Mouse (Mus musculus): ENCODE results near the gene Usp40. TPM values are rescaled to one million over a fixed set of nuclear protein-coding genes. Genes with fewer than 3 reads are reported as not detected.

Usp40 gene
- polyA plus RNA-seq, 1 experiment from 2014 or later: 31.2 TPM

GRCm38 (mm10) chr1:87959998-87960431 is 48.3 kb downstream of the Usp40 start:
- Histone ChIP-seq H3K4me2 (replicated peaks; ENCODE audit: low read depth, low read length) (no peak overlapping the region), H3K27ac (ENCODE audit: low read depth, low read length) (no peak overlapping the region), H3K27me3 (ENCODE audit: control insufficient read depth, insufficient read depth, low read length) (no peaks in the 10 kb centered on the region), H3K9me3 (ENCODE audit: control insufficient read depth, low read length) (no peaks in the 10 kb centered on the region), H3K4me3 (ENCODE audit: low read depth, low read length) (no peak overlapping the region), H3K9ac (ENCODE audit: low read depth, low read length) (no peak overlapping the region), H3K36me3 (ENCODE audit: control insufficient read depth, insufficient read depth, low read length) (peaks cover 10% of the 10 kb centered on the region; the same call in 1 of the 2 replicates), H3K4me1 (replicated peaks; ENCODE audit: control insufficient read depth, insufficient read depth, low read length) (no peaks in the 10 kb centered on the region)
- ATAC-seq (ENCODE audit: low FRiP score): no peak
- WGBS: 35% methylated on average over 4 of the region's 4 CpGs
- no peak for DNase-seq (ENCODE audit: low spot score)

- Histone ChIP-seq H3K36me3 (ENCODE audit: control insufficient read depth, insufficient read depth, low read length) (peaks cover 9% of the 10 kb centered on the region; the same call in 1 of the 2 replicates), H3K4me2 (replicated peaks; ENCODE audit: low read depth, low read length) (no peak overlapping the region), H3K4me3 (ENCODE audit: low read depth, low read length) (no peak overlapping the region), H3K9me3 (ENCODE audit: control insufficient read depth, low read length) (no peaks in the 10 kb centered on the region), H3K9ac (ENCODE audit: low read depth, low read length) (no peak overlapping the region), H3K27ac (ENCODE audit: low read depth, low read length) (no peak overlapping the region), H3K27me3 (ENCODE audit: control insufficient read depth, insufficient read depth, low read length) (no peaks in the 10 kb centered on the region), H3K4me1 (replicated peaks; ENCODE audit: control insufficient read depth, insufficient read depth, low read length) (no peaks in the 10 kb centered on the region)
- WGBS: 83% methylated on average over 4 of the region's 4 CpGs
- no peak for DNase-seq (ENCODE audit: low spot score)
- ATAC-seq (ENCODE audit: low FRiP score): no peak
Observed at GRCm38 (mm10) chr1:87959532-87959931, 48.8 kb downstream of the Usp40 start.

DNA sequence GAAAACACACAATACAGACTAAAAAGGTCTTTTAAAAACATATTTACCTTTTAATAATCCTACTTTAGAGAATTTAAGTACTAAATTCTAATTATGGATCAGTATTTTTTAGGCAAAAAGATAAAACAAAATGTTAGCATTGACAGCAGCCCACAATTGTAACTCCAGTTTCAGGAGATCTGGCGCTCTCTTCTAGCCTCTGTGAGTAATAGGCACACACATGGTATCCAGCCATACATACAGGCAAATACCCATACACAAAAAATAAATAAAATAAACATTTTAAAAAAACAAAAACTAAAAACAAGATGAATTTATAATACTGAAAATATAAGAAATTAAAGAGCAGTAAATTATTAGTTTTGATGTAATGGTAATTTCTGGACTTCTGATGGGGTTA is 49.4 kb downstream of the Usp40 start:
- 94% methylated on average over 1 of the region's 1 CpGs for WGBS
- H3K36me3 ChIP-seq (ENCODE audit: control insufficient read depth, insufficient read depth, low read length): 0 out of 2 replicates have a peak, but pooled peaks cover 3% of the 10 kb centered on the region
- DNase-seq (ENCODE audit: low spot score): no peak
- no peak for ATAC-seq (ENCODE audit: low FRiP score)
- no peak overlapping the region for H3K4me2 ChIP-seq (replicated peaks; ENCODE audit: low read depth, low read length)
- no peaks in the 10 kb centered on the region for H3K9me3 ChIP-seq (ENCODE audit: control insufficient read depth, low read length)
- no peak overlapping the region for H3K27ac ChIP-seq (ENCODE audit: low read depth, low read length)
- H3K27me3 ChIP-seq (ENCODE audit: control insufficient read depth, insufficient read depth, low read length): no peaks in the 10 kb centered on the region
- no peak overlapping the region for H3K9ac ChIP-seq (ENCODE audit: low read depth, low read length)
- no peak overlapping the region for H3K4me3 ChIP-seq (ENCODE audit: low read depth, low read length)
- H3K4me1 ChIP-seq (replicated peaks; ENCODE audit: control insufficient read depth, insufficient read depth, low read length): no peaks in the 10 kb centered on the region

GRCm38 (mm10) chr1:87953073-87953472 is 55.3 kb downstream of the Usp40 start:
- no peak overlapping the region for H3K4me3 ChIP-seq (ENCODE audit: low read depth, low read length)
- no peaks in the 10 kb centered on the region for H3K27me3 ChIP-seq (ENCODE audit: control insufficient read depth, insufficient read depth, low read length)
- H3K9me3 ChIP-seq (ENCODE audit: control insufficient read depth, low read length): no peaks in the 10 kb centered on the region
- no peak overlapping the region for H3K27ac ChIP-seq (ENCODE audit: low read depth, low read length)
- no peak overlapping the region for H3K4me2 ChIP-seq (replicated peaks; ENCODE audit: low read depth, low read length)
- 0 out of 2 replicates have a peak, but pooled peaks cover 5% of the 10 kb centered on the region for H3K36me3 ChIP-seq (ENCODE audit: control insufficient read depth, insufficient read depth, low read length)
- ATAC-seq (ENCODE audit: low FRiP score): no peak
- H3K4me1 ChIP-seq (replicated peaks; ENCODE audit: control insufficient read depth, insufficient read depth, low read length): no peaks in the 10 kb centered on the region
- no peak overlapping the region for H3K9ac ChIP-seq (ENCODE audit: low read depth, low read length)
- 88% methylated on average over 3 of the region's 3 CpGs for WGBS
- no peak for DNase-seq (ENCODE audit: low spot score)

GRCm38 (mm10) chr1:87951641-87952040 is 56.7 kb downstream of the Usp40 start:
- WGBS: 89% methylated on average over 3 of the region's 3 CpGs
- Histone ChIP-seq H3K9ac (ENCODE audit: low read depth, low read length) (no peak overlapping the region), H3K36me3 (ENCODE audit: control insufficient read depth, insufficient read depth, low read length) (0 out of 2 replicates have a peak, but pooled peaks cover 8% of the 10 kb centered on the region)

GRCm38 (mm10) chr1:87947681-87948091 is 60.7 kb downstream of the Usp40 start:
- Histone ChIP-seq H3K27ac (ENCODE audit: low read depth, low read length) (no peak overlapping the region), H3K36me3 (ENCODE audit: control insufficient read depth, insufficient read depth, low read length) (peaks cover 9% of the 10 kb centered on the region; the same call in 1 of the 2 replicates), H3K4me3 (ENCODE audit: low read depth, low read length) (no peak overlapping the region), H3K9ac (ENCODE audit: low read depth, low read length) (no peak overlapping the region), H3K27me3 (ENCODE audit: control insufficient read depth, insufficient read depth, low read length) (no peaks in the 10 kb centered on the region), H3K4me1 (replicated peaks; ENCODE audit: control insufficient read depth, insufficient read depth, low read length) (no peaks in the 10 kb centered on the region), H3K4me2 (replicated peaks; ENCODE audit: low read depth, low read length) (no peak overlapping the region), H3K9me3 (ENCODE audit: control insufficient read depth, low read length) (no peaks in the 10 kb centered on the region)
- ATAC-seq (ENCODE audit: low FRiP score): no peak
- WGBS: 93% methylated on average over 6 of the region's 6 CpGs
- no peak for DNase-seq (ENCODE audit: low spot score)

More at GRCm38 (mm10) chr1:87951641-87952040, 56.7 kb downstream of the Usp40 start:
- Histone ChIP-seq H3K27ac (ENCODE audit: low read depth, low read length) (no peak overlapping the region), H3K9me3 (ENCODE audit: control insufficient read depth, low read length) (no peaks in the 10 kb centered on the region), H3K27me3 (ENCODE audit: control insufficient read depth, insufficient read depth, low read length) (no peaks in the 10 kb centered on the region), H3K4me2 (replicated peaks; ENCODE audit: low read depth, low read length) (no peak overlapping the region), H3K4me1 (replicated peaks; ENCODE audit: control insufficient read depth, insufficient read depth, low read length) (no peaks in the 10 kb centered on the region), H3K4me3 (ENCODE audit: low read depth, low read length) (no peak overlapping the region)
- no peak for ATAC-seq (ENCODE audit: low FRiP score)
- DNase-seq (ENCODE audit: low spot score): no peak

- DNase-seq (ENCODE audit: low spot score) (no peak), ATAC-seq (ENCODE audit: low FRiP score) (no peak)
- H3K9me3 ChIP-seq (ENCODE audit: control insufficient read depth, low read length): no peaks in the 10 kb centered on the region
- no peak overlapping the region for H3K27ac ChIP-seq (ENCODE audit: low read depth, low read length)
- no peak overlapping the region for H3K4me3 ChIP-seq (ENCODE audit: low read depth, low read length)
- H3K4me1 ChIP-seq (replicated peaks; ENCODE audit: control insufficient read depth, insufficient read depth, low read length): no peaks in the 10 kb centered on the region
- 74% methylated on average over 1 of the region's 1 CpGs for WGBS
- no peaks in the 10 kb centered on the region for H3K27me3 ChIP-seq (ENCODE audit: control insufficient read depth, insufficient read depth, low read length)
- peaks cover 11% of the 10 kb centered on the region; the same call in 1 of the 2 replicates for H3K36me3 ChIP-seq (ENCODE audit: control insufficient read depth, insufficient read depth, low read length)
- no peak overlapping the region for H3K4me2 ChIP-seq (replicated peaks; ENCODE audit: low read depth, low read length)
- H3K9ac ChIP-seq (ENCODE audit: low read depth, low read length): no peak overlapping the region
Observed at GRCm38 (mm10) chr1:87941765-87942164, 66.6 kb downstream of the Usp40 start.

GRCm38 (mm10) chr1:87936516-87936915 is 71.8 kb downstream of the Usp40 start:
- no peak for DNase-seq (ENCODE audit: low spot score)
- WGBS: 39% methylated on average over 2 of the region's 2 CpGs
- Histone ChIP-seq H3K27me3 (ENCODE audit: control insufficient read depth, insufficient read depth, low read length) (no peaks in the 10 kb centered on the region), H3K36me3 (ENCODE audit: control insufficient read depth, insufficient read depth, low read length) (peaks cover 8% of the 10 kb centered on the region; the same call in 1 of the 2 replicates), H3K9ac (ENCODE audit: low read depth, low read length) (no peak overlapping the region), H3K27ac (ENCODE audit: low read depth, low read length) (no peak overlapping the region), H3K4me1 (replicated peaks; ENCODE audit: control insufficient read depth, insufficient read depth, low read length) (no peaks in the 10 kb centered on the region), H3K4me2 (replicated peaks; ENCODE audit: low read depth, low read length) (no peak overlapping the region), H3K9me3 (ENCODE audit: control insufficient read depth, low read length) (no peaks in the 10 kb centered on the region), H3K4me3 (ENCODE audit: low read depth, low read length) (no peak overlapping the region)
- no peak for ATAC-seq (ENCODE audit: low FRiP score)

DNA sequence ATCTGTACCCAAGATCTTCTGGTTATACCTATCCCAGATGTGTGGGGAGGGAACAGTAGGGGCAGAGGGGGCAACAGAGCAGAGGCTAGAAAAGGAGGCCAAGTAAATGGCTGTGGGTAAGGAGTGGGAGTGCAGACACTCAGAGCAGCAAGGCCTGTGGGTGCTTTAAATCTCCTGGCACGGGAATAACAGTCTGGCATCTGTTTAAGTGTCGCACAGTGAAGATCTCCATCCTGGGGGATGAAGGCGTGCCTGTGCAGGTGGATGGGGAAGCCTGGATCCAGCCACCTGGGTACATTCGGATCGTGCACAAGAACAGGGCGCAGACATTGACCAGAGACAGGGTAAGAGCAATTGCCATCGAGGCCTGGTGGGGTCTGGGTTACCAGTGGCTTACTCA is 72.3 kb downstream of the Usp40 start:
- ATAC-seq (ENCODE audit: low FRiP score) (no peak), DNase-seq (ENCODE audit: low spot score) (no peak)
- H3K4me1 ChIP-seq (replicated peaks; ENCODE audit: control insufficient read depth, insufficient read depth, low read length): no peaks in the 10 kb centered on the region
- H3K9ac ChIP-seq (ENCODE audit: low read depth, low read length): no peak overlapping the region
- WGBS: 95% methylated on average over 7 of the region's 7 CpGs
- peaks cover 4% of the 10 kb centered on the region; the same call in 1 of the 2 replicates for H3K36me3 ChIP-seq (ENCODE audit: control insufficient read depth, insufficient read depth, low read length)
- no peak overlapping the region for H3K27ac ChIP-seq (ENCODE audit: low read depth, low read length)
- no peak overlapping the region for H3K4me2 ChIP-seq (replicated peaks; ENCODE audit: low read depth, low read length)
- no peaks in the 10 kb centered on the region for H3K9me3 ChIP-seq (ENCODE audit: control insufficient read depth, low read length)
- no peak overlapping the region for H3K4me3 ChIP-seq (ENCODE audit: low read depth, low read length)
- H3K27me3 ChIP-seq (ENCODE audit: control insufficient read depth, insufficient read depth, low read length): no peaks in the 10 kb centered on the region
